17 mouse cellular contexts compared by ENCODE assay signal in the genomic region with DNA sequence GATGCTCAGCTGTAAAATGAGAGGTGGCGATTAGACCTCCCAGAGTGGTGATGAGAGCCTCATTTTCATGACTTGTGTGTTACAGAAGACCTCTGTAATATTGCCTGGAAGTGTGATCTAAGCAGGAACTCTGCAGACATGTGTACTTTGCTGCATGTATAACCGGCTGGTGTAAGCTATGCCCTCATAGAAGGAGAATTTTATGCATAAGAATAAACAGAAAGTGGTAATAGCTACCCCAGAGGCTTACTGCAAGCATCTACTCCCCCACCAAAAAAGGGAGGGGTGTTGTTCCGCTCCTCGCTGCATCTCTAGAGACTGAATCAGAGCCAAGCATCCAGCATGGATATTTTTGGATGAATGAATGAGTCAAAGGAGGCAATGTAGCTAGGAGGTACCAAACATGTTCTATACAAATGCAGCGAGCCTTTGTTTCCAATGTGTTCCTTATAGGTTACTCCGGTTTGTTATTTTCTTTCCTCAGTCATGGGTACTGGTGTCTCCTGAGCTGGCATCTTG. TPM values are rescaled to one million over a fixed set of nuclear protein-coding genes. Genes with fewer than 3 reads are reported as not detected.
A peak's percentile ranks its signal among the peaks of the same experiment; 100 is the strongest.
DNase-seq lines count a peak whose midpoint lies in the region; ATAC-seq and TF ChIP-seq lines count a peak whose summit lies in the region.
"Had no signal": no experiment of that assay in that cellular context is flagged by ENCODE, and none has a peak within 500 bp of the region (broad histone marks: within the 10 kb centered on the region; RNA-seq: fewer than 3 reads in every experiment).

No protein-coding gene starts in this region.

- H3K4me1 ChIP-seq in kidney, embryonic 14.5 days (ENCODE audit: control insufficient read depth, insufficient read depth, low read length), result peaks cover 11% of the 10 kb centered on the region; the same call in 1 of the 2 replicates

- ATAC-seq in kidney, embryonic 14.5 days (ENCODE audit: low FRiP score, low TSS enrichment), result no peak
- ATAC-seq: Patski had no signal

- no peak overlapping the region for H3K4me2 ChIP-seq in kidney, embryonic 14.5 days (replicated peaks; ENCODE audit: low read depth, low read length)

- H3K27me3 ChIP-seq in kidney, embryonic 14.5 days (ENCODE audit: control insufficient read depth, insufficient read depth, low read length), result no peaks in the 10 kb centered on the region
- H3K27me3 ChIP-seq: CH12.LX, Patski had no signal

- TF ChIP-seq CTCF in layer of hippocampus, adult 2 months (conservative IDR thresholded peaks at IDR 0.05), result no peak
- TF ChIP-seq CTCF in brain, embryonic 14.5 days (IDR thresholded peaks at IDR 0.05; ENCODE audit: borderline replicate concordance, extremely low read depth, insufficient read depth, insufficient read length), result no peak

- intact Hi-C loops in left cerebral cortex, postnatal 14 days (cut with DNase I), result loop anchor here (10.0 kb wide), 1 partner anchor 359 kb away; no protein-coding TSS in a partner anchor

- H3K27ac ChIP-seq in layer of hippocampus, adult 2 months, result peak overlapping the region; percentile 68
- no peak overlapping the region for H3K27ac ChIP-seq in kidney, embryonic 14.5 days (ENCODE audit: low read depth, low read length)
- H3K27ac ChIP-seq: liver, embryonic 14.5 days had no signal

- WGBS in kidney, embryonic 14.5 days, result 72% methylated on average over 6 of the region's 6 CpGs

- no peaks in the 10 kb centered on the region for H3K36me3 ChIP-seq in kidney, embryonic 14.5 days (ENCODE audit: control insufficient read depth, insufficient read depth, low read length)

- DNase-seq in layer of hippocampus, adult 2 months (ENCODE audit: low spot score in 2 of 2), result peak; percentile 50 to 73
- no peak for DNase-seq in layer of hippocampus, postnatal 25 days (ENCODE audit: extremely low spot score in 1 of 2, low spot score in 1 of 2)
- peak; percentile 92 for DNase-seq in brain, adult 2 months (ENCODE audit: low read depth, low spot score)
- peak; percentile 63 for DNase-seq in brain, embryonic 14.5 days (ENCODE audit: low read depth)
- DNase-seq in left cerebral cortex, postnatal 14 days (ENCODE audit: low spot score in 2 of 2), result peak; percentile 53 to 77
- no peak for DNase-seq in spleen, adult 12 weeks (ENCODE audit: low spot score)
- no peak for DNase-seq in liver
- DNase-seq: adrenal gland, postnatal 10 days; kidney, adult 8-10 months; lung, postnatal 14 days; thymus, adult 18-20 months had no signal

- H3K4me3 ChIP-seq in layer of hippocampus, adult 2 months, result no peak overlapping the region
- H3K4me3 ChIP-seq in kidney, embryonic 14.5 days (ENCODE audit: low read length), result no peak overlapping the region

- no peak for TF ChIP-seq POLR2A in brain, embryonic 14.5 days (IDR thresholded peaks at IDR 0.05; ENCODE audit: borderline replicate concordance, extremely low read depth, insufficient read depth, insufficient read length, poor library complexity, severe bottlenecking)

- H3K9ac ChIP-seq in kidney, embryonic 14.5 days (ENCODE audit: low read depth, low read length), result no peak overlapping the region
- H3K9ac ChIP-seq: liver, embryonic 14.5 days had no signal

- H3K9me3 ChIP-seq in kidney, embryonic 14.5 days (ENCODE audit: control insufficient read depth, low read length), result no peaks in the 10 kb centered on the region

RNA-seq across cellular contexts. Expression of a gene that starts 42.5 kb away (rescaled TPM):
- under 1 TPM; 0.26 to 0.27 TPM for total RNA-seq in layer of hippocampus, adult 2 months (2021)
- under 1 TPM in 1 of 2 experiments, not detected in 1; 0.28 TPM for total RNA-seq in layer of hippocampus, postnatal 25 days (2021)
- polyA plus RNA-seq in brain, embryonic 14.5 days (2012; rRNA removed), result 0.19 TPM in 2 replicates
- total RNA-seq in left cerebral cortex, postnatal 14 days (2021), result under 1 TPM in 1 of 2 experiments, not detected in 1; 0.34 TPM
- not detected in 2 replicates for polyA plus RNA-seq in kidney, embryonic 14.5 days (2014; fragmentation: Nextera tagmentation; extraction: Ambion mirVana)
- total RNA-seq: gastrocnemius, adult 8-10 months; hematopoietic stem cell, adult 5-6 weeks had no signal
- polyA plus RNA-seq: Patski had no signal

Comparison
In these comparisons a context has a peak if more than half of its experiments do, and no peak if none do; other contexts are left out.
1. DNase-seq: peak in layer of hippocampus, adult 2 months (2 of 2), brain, adult 2 months (single experiment), brain, embryonic 14.5 days (single experiment) and left cerebral cortex, postnatal 14 days (2 of 2); none in layer of hippocampus, postnatal 25 days (0 of 2), spleen, adult 12 weeks (single experiment) and liver (single experiment).